Mouse (Mus musculus): ENCODE data around the gene Evc2. TPM values are rescaled to one million over a fixed set of nuclear protein-coding genes. Genes with fewer than 3 reads are reported as not detected.

Gene Evc2
- total RNA-seq, 2 experiments from 2014 or later = 10.9 to 15.3 TPM

GRCm38 (mm10) chr5:37472025-37472608, 133.8 kb downstream of the Evc2 start:
- no peak for DNase-seq

Other genes with a start within 250 kb of the Evc2 start
- 10 to 100 TPM; 11.1 to 19.5 TPM for gene Crmp1, start 96.6 kb upstream of the Evc2 start, total RNA-seq (2021)
- 10 to 100 TPM; 10.3 to 16.0 TPM for gene Evc, start 1.6 kb upstream of the Evc2 start, total RNA-seq (2021)